Mouse (Mus musculus) kidney, embryonic 14.5 days (tissue): ENCODE data around the gene Gp1ba. TPM values are rescaled to one million over a fixed set of nuclear protein-coding genes. Genes with fewer than 3 reads are reported as not detected.

Experiments
- ATAC-seq: fragments of 200-750 bp; cut with Nextera tagmentation; 2 replicates; pipeline ENCODE4 v1.8.0; 2017; ENCODE audit warnings: moderate number of reproducible peaks, mild to moderate bottlenecking, moderate TSS enrichment, moderate library complexity; ENCODE audit not compliant: low FRiP score, low TSS enrichment
- H3K27ac ChIP-seq: fragments of 300-500 bp; sonication (generic); 2 replicates; pipeline ENCODE4 v1.5.1; 2014; ENCODE audit warnings: low read depth, mild to moderate bottlenecking, low read length, moderate library complexity, mixed read lengths
- H3K27me3 ChIP-seq: fragments of 300-500 bp; sonication (generic); 2 replicates; pipeline ENCODE4 v1.6.1; 2014; ENCODE audit warnings: mild to moderate bottlenecking, low read length; ENCODE audit not compliant: control insufficient read depth, insufficient read depth
- H3K36me3 ChIP-seq: fragments of 300-500 bp; sonication (generic); 2 replicates; pipeline ENCODE4 v1.6.1; 2014; ENCODE audit warnings: low read length, mixed read lengths; ENCODE audit not compliant: control insufficient read depth, insufficient read depth
- H3K4me1 ChIP-seq: fragments of 300-500 bp; sonication (generic); 2 replicates; pipeline ENCODE4 v1.6.1; 2014; ENCODE audit warnings: low read length, mixed read lengths; ENCODE audit not compliant: control insufficient read depth, insufficient read depth
- H3K4me2 ChIP-seq: fragments of 300-500 bp; sonication (generic); replicated peaks from 2 replicates; pipeline ENCODE4 v1.6.1; 2014; ENCODE audit warnings: low read depth, mild to moderate bottlenecking, low read length
- H3K4me3 ChIP-seq: fragments of 300-500 bp; sonication (generic); 2 replicates; pipeline ENCODE4 v1.5.1; 2014; ENCODE audit warnings: mild to moderate bottlenecking, low read length
- H3K9ac ChIP-seq: fragments of 300-500 bp; sonication (generic); 2 replicates; pipeline ENCODE4 v1.6.1; 2014; ENCODE audit warnings: low read depth, mild to moderate bottlenecking, low read length, moderate library complexity
- H3K9me3 ChIP-seq: fragments of 300-500 bp; sonication (generic); 2 replicates; pipeline ENCODE4 v1.6.1; 2016; ENCODE audit warnings: low read length; ENCODE audit not compliant: control insufficient read depth
- WGBS: fragments of 180-500 bp; shearing (Covaris S2); extraction: QIAGEN DNeasy Blood & Tissue Kit; methylation state at CpG from one replicate; pipeline ENCODE4 v1.1.7; 2014; 5-methylcytosine and 5-hydroxymethylcytosine counted together
- polyA plus RNA-seq: library from polyadenylated mRNA; unstranded; fragments of >200 nt; fragmentation: Nextera tagmentation; extraction: Ambion mirVana; gene quantifications from 2 replicates; pipeline ENCODE4 v1.2.1, GENCODE M21; 2014

Gene Gp1ba
- polyA plus RNA-seq, 1 experiment from 2014 or later = 0.35 TPM

- H3K4me1 ChIP-seq = no peaks in the 10 kb centered on the region
- no peak overlapping the region for H3K4me3 ChIP-seq
- 85% methylated on average over 8 of the region's 8 CpGs for WGBS
- H3K9me3 ChIP-seq = no peaks in the 10 kb centered on the region
- ATAC-seq = no peak
- H3K27ac ChIP-seq = no peak overlapping the region
- no peak overlapping the region for H3K4me2 ChIP-seq
- H3K27me3 ChIP-seq = no peaks in the 10 kb centered on the region
- H3K36me3 ChIP-seq = peaks cover 19% of the 10 kb centered on the region
- no peak overlapping the region for H3K9ac ChIP-seq
These were observed 1.1 kb downstream of the Gp1ba start for GRCm38 (mm10) chr11:70639976-70640375.

- no peak overlapping the region for H3K4me3 ChIP-seq
- WGBS = 84% methylated on average over 7 of the region's 7 CpGs
- no peaks in the 10 kb centered on the region for H3K27me3 ChIP-seq
- H3K4me2 ChIP-seq = no peak overlapping the region
- no peaks in the 10 kb centered on the region for H3K9me3 ChIP-seq
- H3K9ac ChIP-seq = no peak overlapping the region
- peaks cover 27% of the 10 kb centered on the region for H3K36me3 ChIP-seq
- no peak for ATAC-seq
- no peak overlapping the region for H3K27ac ChIP-seq
- H3K4me1 ChIP-seq = peaks cover 7% of the 10 kb centered on the region
These were observed 2.3 kb downstream of the Gp1ba start for GRCm38 (mm10) chr11:70641241-70641640.

DNA sequence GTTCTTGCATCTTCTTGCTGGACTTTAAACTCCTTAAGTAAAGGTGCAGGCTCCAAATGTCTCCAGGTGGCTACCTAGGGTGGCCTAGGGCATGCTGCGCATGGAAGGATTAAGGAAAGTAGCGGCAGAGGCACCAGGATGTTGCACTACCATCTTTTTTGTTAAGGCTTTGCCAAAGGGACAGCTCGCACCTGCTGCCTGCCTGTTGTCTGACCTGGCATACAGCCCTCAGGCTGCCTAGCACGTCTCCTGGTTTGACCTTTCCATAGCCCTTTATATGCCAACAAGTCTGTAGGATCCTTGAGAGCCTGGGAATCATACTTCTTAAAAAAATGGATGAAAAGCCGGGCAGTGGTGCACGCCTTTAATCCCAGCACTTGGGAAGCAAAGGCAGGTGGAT lies 4.1 kb downstream of the Gp1ba start:
- H3K27ac ChIP-seq = no peak overlapping the region
- no peak overlapping the region for H3K4me3 ChIP-seq
- no peaks in the 10 kb centered on the region for H3K27me3 ChIP-seq
- peaks cover 9% of the 10 kb centered on the region for H3K4me1 ChIP-seq
- no peak for ATAC-seq
- peaks cover 27% of the 10 kb centered on the region for H3K36me3 ChIP-seq
- H3K4me2 ChIP-seq = no peak overlapping the region
- H3K9ac ChIP-seq = no peak overlapping the region
- 92% methylated on average over 6 of the region's 6 CpGs for WGBS
- H3K9me3 ChIP-seq = no peaks in the 10 kb centered on the region

GRCm38 (mm10) chr11:70644564-70645103 lies 5.7 kb downstream of the Gp1ba start:
- H3K4me2 ChIP-seq = no peak overlapping the region
- WGBS = 99% methylated on average over 8 of the region's 8 CpGs
- H3K27me3 ChIP-seq = no peaks in the 10 kb centered on the region
- peaks cover 43% of the 10 kb centered on the region for H3K36me3 ChIP-seq
- H3K9me3 ChIP-seq = no peaks in the 10 kb centered on the region
- H3K9ac ChIP-seq = no peak overlapping the region
- ATAC-seq = no peak
- no peak overlapping the region for H3K27ac ChIP-seq
- peaks cover 24% of the 10 kb centered on the region for H3K4me1 ChIP-seq
- no peak overlapping the region for H3K4me3 ChIP-seq

GRCm38 (mm10) chr11:70645461-70646258 lies 6.7 kb downstream of the Gp1ba start:
- Histone ChIP-seq H3K27me3 (no peaks in the 10 kb centered on the region), H3K4me2 (peak overlapping the region; percentile 87), H3K4me3 (peak overlapping the region; percentile 78), H3K4me1 (peaks cover 24% of the 10 kb centered on the region), H3K9ac (peak overlapping the region; percentile 79), H3K27ac (peak overlapping the region; percentile 86; the same call in 1 of the 2 replicates), H3K9me3 (no peaks in the 10 kb centered on the region), H3K36me3 (peaks cover 53% of the 10 kb centered on the region)
- no peak for ATAC-seq
- 87% methylated on average over 12 of the region's 12 CpGs for WGBS

- Histone ChIP-seq H3K9ac (peak overlapping the region; percentile 79), H3K27ac (peak overlapping the region; percentile 86), H3K27me3 (no peaks in the 10 kb centered on the region), H3K36me3 (peaks cover 58% of the 10 kb centered on the region), H3K4me3 (peak overlapping the region; percentile 78), H3K4me2 (peak overlapping the region; percentile 87), H3K4me1 (peaks cover 28% of the 10 kb centered on the region), H3K9me3 (no peaks in the 10 kb centered on the region)
- 26% methylated on average over 3 of the region's 3 CpGs for WGBS
- ATAC-seq = peak; percentile 0; the same call in 1 of the 2 replicates
These were observed 7.3 kb downstream of the Gp1ba start for GRCm38 (mm10) chr11:70646259-70646555.

- Histone ChIP-seq H3K27ac (peak within 1 kb of the TSS; percentile 86), H3K4me2 (peak within 1 kb of the TSS; percentile 96), H3K9ac (peak within 1 kb of the TSS; percentile 89), H3K4me3 (peak within 1 kb of the TSS; percentile 78), H3K9me3 (no peaks in the 10 kb centered on the region), H3K4me1 (peaks cover 34% of the 10 kb centered on the region), H3K36me3 (peaks cover 66% of the 10 kb centered on the region), H3K27me3 (no peaks in the 10 kb centered on the region)
- under 1% methylated on average over 63 of the region's 63 CpGs for WGBS
- ATAC-seq = peak; percentile 86
These were observed 8.0 kb downstream of the Gp1ba start, which contains the start of the genes Rnf167 and Slc25a11 for GRCm38 (mm10) chr11:70646691-70647650. Rnf167 (plus strand) TSS chr11:70647235. Slc25a11 (minus strand) TSS chr11:70647479.

- no peaks in the 10 kb centered on the region for H3K27me3 ChIP-seq
- WGBS = 2% methylated on average over 28 of the region's 28 CpGs
- H3K9ac ChIP-seq = peak overlapping the region; percentile 89
- H3K36me3 ChIP-seq = peaks cover 73% of the 10 kb centered on the region
- peaks cover 43% of the 10 kb centered on the region for H3K4me1 ChIP-seq
- peak; percentile 34 for ATAC-seq
- peak overlapping the region; percentile 96 for H3K4me2 ChIP-seq
- H3K27ac ChIP-seq = peak overlapping the region; percentile 85
- H3K9me3 ChIP-seq = no peaks in the 10 kb centered on the region
- peak overlapping the region; percentile 78 for H3K4me3 ChIP-seq
These were observed 8.9 kb downstream of the Gp1ba start for GRCm38 (mm10) chr11:70647716-70648420.
